Mouse (Mus musculus): Measurements from ENCODE around the gene Olfr683.
"Not testable (repeated sequence)": the region's sequence is repeated elsewhere in the genome, so short reads cannot be mapped to it uniquely, and the experiment has no call there.

Gene Olfr683

GRCm38 (mm10) chr7:105146912-105147311 lies at the start of gene Olfr683:
TSS of gene Olfr683 (minus strand) at chr7:105147012.
- no peak for DNase-seq (ENCODE audit: low spot score)

- DNase-seq (ENCODE audit: low spot score) = no peak
Measured at GRCm38 (mm10) chr7:105185912-105186311, 39.1 kb upstream of the Olfr683 start, which contains the start of gene Olfr685. TSS of gene Olfr685 (minus strand) at chr7:105186012.

GRCm38 (mm10) chr7:105170773-105171172 lies 24.0 kb upstream of the Olfr683 start:
- DNase-seq (ENCODE audit: low spot score) = no peak

GRCm38 (mm10) chr7:105163553-105163952 lies 16.7 kb upstream of the Olfr683 start, which contains the start of gene Olfr684:
TSS of gene Olfr684 (minus strand) at chr7:105163653.
- no peak for DNase-seq (ENCODE audit: low spot score)

- no peak for DNase-seq (ENCODE audit: low spot score)
Measured at GRCm38 (mm10) chr7:105141275-105141674, 5.5 kb downstream of the Olfr683 start.

GRCm38 (mm10) chr7:105116536-105116935 lies 30.3 kb downstream of the Olfr683 start, which contains the start of gene Olfr681:
TSS of gene Olfr681 (plus strand) at chr7:105116836.
- no peak for DNase-seq (ENCODE audit: low spot score)

GRCm38 (mm10) chr7:105092717-105093116 lies 54.1 kb downstream of the Olfr683 start, which contains the start of gene Olfr680-ps1:
TSS of gene Olfr680-ps1 (minus strand) at chr7:105092817.
- DNase-seq (ENCODE audit: low spot score) = not testable (repeated sequence)
